Mouse (Mus musculus) frontal cortex, postnatal 25 days (tissue): ENCODE data around the gene Grap.

Experiments
- DNase-seq, 2 experiments: peaks; one replicate each; pipeline ENCODE4 v3.0.0; 2022; ENCODE audit warnings: low spot score in 2 of 2

Gene Grap

DNA sequence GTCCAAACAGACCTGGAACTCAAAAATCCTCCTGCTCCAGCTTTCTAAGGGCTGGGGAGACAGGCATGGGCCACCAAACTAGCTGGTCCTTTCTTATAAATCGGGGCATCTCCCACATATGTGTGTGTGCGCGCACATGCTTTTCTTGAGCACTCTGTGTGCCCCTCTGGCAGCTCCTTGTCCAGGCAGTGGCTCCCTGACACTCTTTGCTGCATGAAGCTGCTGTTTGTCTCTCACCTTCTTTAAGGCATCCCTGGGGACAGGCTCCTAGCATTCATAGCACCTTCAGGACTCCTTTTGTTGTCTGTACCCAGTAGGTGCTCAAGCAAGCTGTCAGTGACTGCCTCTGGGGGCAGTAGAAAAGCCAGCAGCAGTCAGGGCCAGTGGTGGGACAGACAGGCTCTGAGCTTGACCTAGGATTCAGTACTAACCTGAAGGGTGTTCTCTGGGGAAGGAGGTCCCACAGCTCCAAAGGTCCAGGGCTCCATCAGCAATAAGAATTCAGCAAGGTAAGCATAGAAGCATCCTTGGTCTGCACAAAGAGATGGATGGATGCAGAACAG is 5.4 kb downstream of the Grap start:
- DNase-seq: no peak

GRCm38 (mm10) chr11:61659011-61659858 is 6.2 kb downstream of the Grap start:
- no peak for DNase-seq

DNA sequence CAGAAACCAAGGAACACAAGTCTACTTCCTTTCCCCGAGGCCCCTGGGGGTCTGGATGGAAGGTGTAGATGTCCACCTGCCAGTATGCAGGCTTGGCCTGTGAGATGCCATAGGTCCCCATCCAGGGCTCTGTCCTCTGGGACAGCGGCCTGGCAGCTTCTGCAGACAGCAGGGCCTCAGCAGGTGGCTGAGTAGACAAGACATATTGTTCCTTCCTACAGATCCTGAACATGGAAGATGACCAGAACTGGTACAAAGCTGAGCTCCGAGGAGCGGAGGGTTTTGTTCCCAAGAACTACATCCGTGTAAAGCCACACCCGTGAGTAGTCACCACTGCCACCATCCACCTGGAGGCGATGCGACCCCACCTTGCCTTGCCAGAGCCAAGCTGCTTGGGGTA is 6.9 kb downstream of the Grap start:
- no peak for DNase-seq

- DNase-seq: no peak
Observed at GRCm38 (mm10) chr11:61660806-61661392, 7.8 kb downstream of the Grap start.

DNA sequence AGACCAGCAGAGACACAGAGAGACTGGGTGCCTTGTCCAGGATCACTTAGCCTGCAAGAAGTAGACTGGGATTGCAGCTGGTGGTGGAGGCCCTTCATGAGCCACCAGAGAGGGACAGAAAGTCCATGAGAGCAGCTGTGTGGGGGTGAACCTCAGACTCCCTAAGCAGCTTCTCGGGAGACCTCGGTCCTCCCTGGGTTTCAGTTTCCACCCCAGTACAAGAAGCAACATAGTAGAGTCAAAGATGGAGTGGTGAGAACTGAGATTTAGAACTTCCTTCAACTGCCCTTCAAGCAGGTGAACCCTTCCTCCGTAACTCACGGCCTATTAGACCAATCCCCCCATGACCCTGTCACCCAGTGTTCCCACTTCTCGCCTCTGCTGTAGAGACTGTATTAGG is 9.1 kb downstream of the Grap start:
- no peak for DNase-seq

- no peak for DNase-seq
Observed at GRCm38 (mm10) chr11:61665401-61665800, 12.3 kb downstream of the Grap start.

DNA sequence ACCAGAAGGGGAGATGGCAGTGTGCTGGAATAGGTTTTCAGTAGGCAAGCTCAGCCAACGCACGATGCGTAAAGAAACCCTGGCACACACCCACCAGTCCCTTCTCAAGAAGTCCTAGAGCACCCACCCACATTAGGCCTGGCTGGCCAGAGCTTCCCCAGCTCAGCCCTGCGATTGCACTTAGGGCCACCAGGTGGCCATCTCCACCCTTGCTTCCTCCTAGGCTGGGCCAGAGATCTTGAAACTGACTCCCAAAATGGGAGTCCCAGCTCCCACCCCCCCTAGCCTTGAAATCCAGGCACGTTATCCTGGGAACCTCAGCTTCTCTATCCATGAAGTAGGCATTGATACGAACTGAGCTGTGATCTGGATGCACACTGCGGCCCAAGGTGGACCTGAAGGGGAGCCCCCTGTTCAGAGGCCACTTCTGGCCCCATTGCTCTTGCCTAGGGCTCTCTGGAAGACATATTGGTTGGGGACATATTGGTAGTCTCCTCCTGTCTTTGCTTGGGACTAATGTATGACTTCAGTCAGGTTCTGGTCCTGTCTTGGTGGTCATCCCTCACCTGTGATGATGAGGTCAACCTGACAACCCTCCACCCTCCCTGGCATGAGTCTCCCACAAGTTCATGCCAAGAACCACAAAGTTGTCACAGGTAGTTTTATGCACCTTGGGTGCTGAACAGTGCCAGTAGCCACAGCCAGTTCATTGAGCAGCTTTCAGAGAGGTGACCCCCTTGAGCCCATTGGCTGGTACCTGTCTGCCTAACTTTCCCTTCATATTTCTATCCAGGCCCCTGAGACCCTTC is 13.1 kb downstream of the Grap start:
- peak in 1 of 2 experiments; percentile 13 for DNase-seq

DNA sequence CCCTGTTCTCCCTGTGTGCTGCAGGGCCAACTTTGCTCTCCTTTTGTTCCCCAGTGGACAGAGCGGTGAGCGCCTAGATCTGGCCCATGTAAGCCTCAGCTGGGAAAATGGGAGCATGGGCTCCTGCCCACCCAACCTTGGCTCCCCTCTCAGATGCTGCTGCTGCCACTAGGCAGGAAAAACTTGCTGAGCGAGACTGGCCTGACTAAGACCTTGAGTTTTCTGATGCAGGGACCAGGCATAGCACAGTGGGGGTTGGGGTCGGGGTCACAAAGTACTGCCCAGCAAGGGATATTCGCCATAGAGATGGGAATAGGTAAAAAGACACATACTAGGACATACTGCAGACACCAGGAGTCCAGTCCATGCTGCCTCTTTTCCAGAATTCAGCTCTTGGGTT is 14.2 kb downstream of the Grap start:
- DNase-seq: no peak

GRCm38 (mm10) chr11:61667782-61668181 is 14.7 kb downstream of the Grap start:
- no peak for DNase-seq

GRCm38 (mm10) chr11:61669492-61670490 is 16.7 kb downstream of the Grap start:
- no peak for DNase-seq

- DNase-seq: no peak
Observed at GRCm38 (mm10) chr11:61671781-61672383, 18.8 kb downstream of the Grap start.

DNA sequence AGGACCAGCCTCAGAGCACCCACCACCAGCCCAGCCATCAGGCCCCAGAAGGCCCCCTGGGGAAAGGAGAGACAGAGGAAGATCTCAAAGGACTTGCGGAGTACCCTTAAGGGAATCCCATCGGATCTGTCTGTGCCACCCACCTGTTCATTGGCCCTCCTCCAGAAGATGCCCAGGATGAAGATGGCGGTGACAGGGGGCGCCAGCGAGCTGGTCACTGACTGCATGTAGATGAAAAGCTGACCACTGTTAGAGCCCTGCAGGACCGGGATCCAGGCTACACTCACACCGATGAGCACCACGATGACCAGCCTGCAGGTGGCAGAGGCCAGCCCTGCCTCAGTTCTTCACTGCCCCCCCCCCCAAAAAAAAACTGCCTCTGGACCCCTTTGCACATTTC is 20.6 kb downstream of the Grap start:
- DNase-seq: no peak

GRCm38 (mm10) chr11:61674151-61674838 is 21.2 kb downstream of the Grap start:
- DNase-seq: no peak

GRCm38 (mm10) chr11:61674839-61675159 is 21.7 kb downstream of the Grap start:
- DNase-seq: no peak

DNA sequence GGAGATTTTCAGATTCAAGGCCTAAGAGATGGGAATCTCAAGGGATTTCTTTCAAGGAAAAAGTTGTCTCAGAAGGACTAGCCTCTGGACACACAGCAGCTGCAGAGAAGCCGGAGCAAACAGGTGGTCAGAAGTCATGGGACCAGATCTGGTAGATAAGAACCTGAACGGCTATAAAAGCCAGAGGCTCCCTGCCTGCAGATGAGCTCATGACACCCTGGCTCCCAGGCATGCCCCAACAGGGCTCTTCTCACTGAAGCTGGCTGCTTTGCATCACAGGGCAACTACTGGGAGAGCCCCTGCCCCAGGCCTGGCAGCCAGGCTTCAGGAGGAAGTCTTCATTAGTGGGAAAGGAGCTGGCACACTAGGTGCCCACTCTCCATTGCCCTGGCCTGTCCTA is 22.3 kb downstream of the Grap start:
- DNase-seq: no peak

GRCm38 (mm10) chr11:61676216-61676854 is 23.3 kb downstream of the Grap start:
- DNase-seq: no peak

DNA sequence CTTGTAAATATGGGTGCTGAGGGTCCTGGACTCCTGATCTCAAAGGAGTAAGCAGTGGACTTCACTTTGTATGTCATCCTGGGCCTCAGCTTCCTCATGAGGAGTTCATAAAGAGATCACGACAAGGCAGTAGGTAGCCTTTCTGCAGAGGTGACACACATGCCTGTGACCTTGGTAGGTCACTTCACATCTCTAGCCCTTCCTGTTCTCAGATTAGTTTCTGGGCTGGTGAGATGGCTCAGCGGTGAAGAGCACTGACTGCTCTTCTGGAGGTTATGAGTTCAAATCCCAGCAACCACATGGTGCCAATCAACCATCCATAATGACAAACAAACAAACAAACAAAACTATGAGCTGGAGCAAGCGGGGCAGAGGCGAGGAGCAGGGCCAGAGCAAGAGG is 24.6 kb downstream of the Grap start:
- DNase-seq: no peak

- no peak for DNase-seq
Observed at GRCm38 (mm10) chr11:61679091-61679866, 26.2 kb downstream of the Grap start.
